Mouse (Mus musculus): ENCODE data around the gene Gm21970.

Gm21970 gene

GRCm38 (mm10) chr16:91372577-91373472, 18.7 kb upstream of the Gm21970 start, which contains the start of gene Ifnar2:
Gene Ifnar2 (plus strand): TSS chr16:91372783.
- peak; percentile 82 for DNase-seq (ENCODE audit: extremely low read depth, insufficient read length, low spot score)

- no peak for DNase-seq (ENCODE audit: extremely low read depth, insufficient read length, low spot score)
These were observed 17.9 kb upstream of the Gm21970 start for GRCm38 (mm10) chr16:91373473-91374252.

- no peak for DNase-seq (ENCODE audit: extremely low read depth, insufficient read length, low spot score)
These were observed 17.3 kb upstream of the Gm21970 start for GRCm38 (mm10) chr16:91374253-91374634.

- DNase-seq (ENCODE audit: extremely low read depth, insufficient read length, low spot score), result no peak
These were observed 14.8 kb upstream of the Gm21970 start for GRCm38 (mm10) chr16:91376701-91377100.

- no peak for DNase-seq (ENCODE audit: extremely low read depth, insufficient read length, low spot score)
These were observed 13.0 kb upstream of the Gm21970 start for GRCm38 (mm10) chr16:91378431-91378986.

GRCm38 (mm10) chr16:91378991-91379390, 12.5 kb upstream of the Gm21970 start:
- DNase-seq (ENCODE audit: extremely low read depth, insufficient read length, low spot score), result no peak

- DNase-seq (ENCODE audit: extremely low read depth, insufficient read length, low spot score), result no peak
These were observed 12.1 kb upstream of the Gm21970 start for GRCm38 (mm10) chr16:91379412-91379811.

GRCm38 (mm10) chr16:91380151-91380550, 11.4 kb upstream of the Gm21970 start:
- no peak for DNase-seq (ENCODE audit: extremely low read depth, insufficient read length, low spot score)

GRCm38 (mm10) chr16:91381606-91382005, 9.9 kb upstream of the Gm21970 start:
- DNase-seq (ENCODE audit: extremely low read depth, insufficient read length, low spot score), result no peak

- DNase-seq (ENCODE audit: extremely low read depth, insufficient read length, low spot score), result no peak
These were observed 9.2 kb upstream of the Gm21970 start for GRCm38 (mm10) chr16:91382261-91382790.

GRCm38 (mm10) chr16:91384221-91384620, 7.3 kb upstream of the Gm21970 start:
- DNase-seq (ENCODE audit: extremely low read depth, insufficient read length, low spot score), result no peak

- DNase-seq (ENCODE audit: extremely low read depth, insufficient read length, low spot score), result no peak
These were observed 5.9 kb upstream of the Gm21970 start for GRCm38 (mm10) chr16:91385621-91386020.

GRCm38 (mm10) chr16:91386419-91387120, 5.0 kb upstream of the Gm21970 start:
- no peak for DNase-seq (ENCODE audit: extremely low read depth, insufficient read length, low spot score)

GRCm38 (mm10) chr16:91387121-91387486, 4.4 kb upstream of the Gm21970 start:
- no peak for DNase-seq (ENCODE audit: extremely low read depth, insufficient read length, low spot score)

- peak; percentile 20 for DNase-seq (ENCODE audit: extremely low read depth, insufficient read length, low spot score)
These were observed 1.4 kb upstream of the Gm21970 start for GRCm38 (mm10) chr16:91390100-91390499.

- no peak for DNase-seq (ENCODE audit: extremely low read depth, insufficient read length, low spot score)
These were observed 3.4 kb downstream of the Gm21970 start for GRCm38 (mm10) chr16:91394826-91395410.

GRCm38 (mm10) chr16:91395633-91396392, 4.3 kb downstream of the Gm21970 start:
- DNase-seq (ENCODE audit: extremely low read depth, insufficient read length, low spot score), result no peak

- no peak for DNase-seq (ENCODE audit: extremely low read depth, insufficient read length, low spot score)
These were observed 5.5 kb downstream of the Gm21970 start for GRCm38 (mm10) chr16:91396844-91397537.

- DNase-seq (ENCODE audit: extremely low read depth, insufficient read length, low spot score), result no peak
These were observed 6.5 kb downstream of the Gm21970 start for GRCm38 (mm10) chr16:91398030-91398429.
